Mouse (Mus musculus) forebrain, embryonic 13.5 days (tissue): ENCODE measurements around the gene Nav2. TPM values are rescaled to one million over a fixed set of nuclear protein-coding genes. Genes with fewer than 3 reads are reported as not detected.

Experiments used
- ATAC-seq: fragments of 200-750 bp; cut with Nextera tagmentation; 2 replicates; pipeline ENCODE4 v1.8.0; 2017
- H3K27ac ChIP-seq: fragments of 300-500 bp; sonication (generic); 2 replicates; pipeline ENCODE4 v1.5.1; 2015; ENCODE audit warnings: inconsistent platforms, mild to moderate bottlenecking, moderate library complexity
- H3K27me3 ChIP-seq: fragments of 300-500 bp; sonication (generic); 2 replicates; pipeline ENCODE4 v1.6.1; 2015; ENCODE audit warnings: mild to moderate bottlenecking, inconsistent platforms
- H3K36me3 ChIP-seq: fragments of 300-500 bp; sonication (generic); 2 replicates; pipeline ENCODE4 v1.6.1; 2015; ENCODE audit warnings: mild to moderate bottlenecking, inconsistent platforms; ENCODE audit not compliant: poor library complexity, severe bottlenecking
- H3K4me1 ChIP-seq: fragments of 300-500 bp; sonication (generic); 2 replicates; pipeline ENCODE4 v1.6.1; 2015; ENCODE audit warnings: inconsistent platforms
- H3K4me2 ChIP-seq: fragments of 300-500 bp; sonication (generic); 2 replicates; pipeline ENCODE4 v1.6.1; 2015; ENCODE audit warnings: inconsistent platforms, mild to moderate bottlenecking, moderate library complexity
- H3K4me3 ChIP-seq: fragments of 300-500 bp; sonication (generic); 2 replicates; pipeline ENCODE4 v1.5.1; 2015; ENCODE audit warnings: mild to moderate bottlenecking, inconsistent platforms
- H3K9ac ChIP-seq: fragments of 300-500 bp; sonication (generic); 2 replicates; pipeline ENCODE4 v1.6.1; 2015; ENCODE audit warnings: mild to moderate bottlenecking, inconsistent platforms
- H3K9me3 ChIP-seq: fragments of 300-500 bp; sonication (generic); replicated peaks from 2 replicates; pipeline ENCODE4 v1.6.1; 2016; ENCODE audit warnings: inconsistent platforms
- WGBS: fragments of 180-500 bp; shearing (Covaris S2); methylation state at CpG from one replicate; pipeline ENCODE4 v1.1.7; 2015; 5-methylcytosine and 5-hydroxymethylcytosine counted together
- polyA plus RNA-seq: library from polyadenylated mRNA; unstranded; fragments of >200 nt; fragmentation: Nextera tagmentation; extraction: Ambion mirVana; gene quantifications from 2 replicates; pipeline ENCODE4 v1.2.1, GENCODE M21; 2015

The Nav2 gene
- polyA plus RNA-seq, 1 experiment from 2014 or later: 11.2 TPM

DNA sequence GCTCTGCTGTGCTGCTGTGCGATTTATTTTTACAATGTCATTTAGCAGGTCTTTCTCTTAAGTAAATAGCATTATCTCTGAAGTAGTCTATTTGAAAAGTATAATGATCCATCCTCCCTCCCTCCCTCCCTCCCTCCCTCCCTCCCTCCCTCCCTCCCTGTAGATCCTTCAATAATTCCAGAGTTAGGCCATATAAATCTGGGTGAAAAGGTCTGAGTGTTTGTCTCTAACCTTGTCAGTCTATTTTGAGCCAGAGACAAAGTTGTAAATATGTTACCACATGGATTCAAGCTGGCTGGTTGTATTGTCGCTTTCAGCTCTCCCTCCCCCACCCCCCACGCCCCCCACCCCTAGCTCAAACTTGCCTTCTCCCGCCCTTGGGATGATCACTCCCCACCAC, 619.4 kb downstream of the Nav2 start:
- H3K27ac ChIP-seq: no peak overlapping the region
- WGBS: 15% methylated on average over 4 of the region's 4 CpGs
- H3K4me3 ChIP-seq: no peak overlapping the region
- H3K4me2 ChIP-seq: no peak overlapping the region
- H3K27me3 ChIP-seq: peaks cover 11% of the 10 kb centered on the region
- peaks cover 14% of the 10 kb centered on the region for H3K4me1 ChIP-seq
- H3K36me3 ChIP-seq: no peaks in the 10 kb centered on the region
- H3K9ac ChIP-seq: no peak overlapping the region
- no peaks in the 10 kb centered on the region for H3K9me3 ChIP-seq
- ATAC-seq: no peak

- no peak overlapping the region for H3K4me3 ChIP-seq
- no peak overlapping the region for H3K27ac ChIP-seq
- 52% methylated on average over 2 of the region's 2 CpGs for WGBS
- ATAC-seq: no peak
- H3K9me3 ChIP-seq: no peaks in the 10 kb centered on the region
- H3K4me2 ChIP-seq: no peak overlapping the region
- H3K9ac ChIP-seq: no peak overlapping the region
- peaks cover 6% of the 10 kb centered on the region; the same call in 1 of the 2 replicates for H3K4me1 ChIP-seq
- 0 out of 2 replicates have a peak, but pooled peaks cover 4% of the 10 kb centered on the region for H3K27me3 ChIP-seq
- H3K36me3 ChIP-seq: no peaks in the 10 kb centered on the region
Observed at GRCm38 (mm10) chr7:49529498-49529897, 621.0 kb downstream of the Nav2 start.

- H3K9ac ChIP-seq: no peak overlapping the region
- WGBS: 86% methylated on average over 8 of the region's 8 CpGs
Observed at GRCm38 (mm10) chr7:49533571-49533970, 625.1 kb downstream of the Nav2 start.

GRCm38 (mm10) chr7:49534208-49534607, 625.7 kb downstream of the Nav2 start:
- no peak for ATAC-seq
- H3K27ac ChIP-seq: no peak overlapping the region
- no peaks in the 10 kb centered on the region for H3K27me3 ChIP-seq
- no peaks in the 10 kb centered on the region for H3K9me3 ChIP-seq
- no peak overlapping the region for H3K4me2 ChIP-seq
- H3K9ac ChIP-seq: no peak overlapping the region
- H3K36me3 ChIP-seq: no peaks in the 10 kb centered on the region
- H3K4me1 ChIP-seq: no peaks in the 10 kb centered on the region
- 87% methylated on average over 6 of the region's 6 CpGs for WGBS
- no peak overlapping the region for H3K4me3 ChIP-seq

More at GRCm38 (mm10) chr7:49533571-49533970, 625.1 kb downstream of the Nav2 start:
- no peak overlapping the region for H3K27ac ChIP-seq
- no peaks in the 10 kb centered on the region for H3K36me3 ChIP-seq
- no peaks in the 10 kb centered on the region for H3K4me1 ChIP-seq
- H3K9me3 ChIP-seq: no peaks in the 10 kb centered on the region
- no peak overlapping the region for H3K4me2 ChIP-seq
- no peak for ATAC-seq
- no peak overlapping the region for H3K4me3 ChIP-seq
- H3K27me3 ChIP-seq: no peaks in the 10 kb centered on the region

GRCm38 (mm10) chr7:49538360-49538759, 629.8 kb downstream of the Nav2 start:
- H3K27ac ChIP-seq: no peak overlapping the region
- H3K36me3 ChIP-seq: no peaks in the 10 kb centered on the region
- no peak overlapping the region for H3K4me2 ChIP-seq
- H3K4me1 ChIP-seq: no peaks in the 10 kb centered on the region
- no peaks in the 10 kb centered on the region for H3K9me3 ChIP-seq
- 80% methylated on average over 5 of the region's 5 CpGs for WGBS
- ATAC-seq: no peak
- no peak overlapping the region for H3K4me3 ChIP-seq
- H3K27me3 ChIP-seq: no peaks in the 10 kb centered on the region
- no peak overlapping the region for H3K9ac ChIP-seq

DNA sequence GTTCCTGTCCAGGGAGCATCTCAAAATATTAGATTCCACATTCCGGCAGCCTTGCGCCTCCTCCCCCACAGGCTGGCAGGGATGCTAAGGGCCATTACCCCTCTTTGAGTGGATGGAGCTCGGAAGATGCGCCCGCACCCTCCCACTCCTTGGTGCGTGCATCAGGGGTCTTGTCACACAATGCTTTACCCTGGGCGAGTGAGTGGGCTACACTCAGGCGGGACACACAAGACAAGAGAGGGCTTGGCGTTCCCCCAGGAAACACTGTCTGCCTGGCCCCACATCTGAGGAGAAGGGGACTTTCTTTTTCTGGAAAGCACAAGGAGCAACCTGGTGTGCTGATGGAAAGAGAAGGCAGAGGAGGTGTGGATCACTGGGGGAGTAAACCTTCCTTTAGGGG, 631.7 kb downstream of the Nav2 start:
- H3K4me3 ChIP-seq: no peak overlapping the region
- no peak for ATAC-seq
- no peak overlapping the region for H3K27ac ChIP-seq
- no peaks in the 10 kb centered on the region for H3K36me3 ChIP-seq
- WGBS: 71% methylated on average over 9 of the region's 9 CpGs
- H3K9ac ChIP-seq: no peak overlapping the region
- H3K9me3 ChIP-seq: no peaks in the 10 kb centered on the region
- peaks cover 9% of the 10 kb centered on the region for H3K4me1 ChIP-seq
- no peak overlapping the region for H3K4me2 ChIP-seq
- no peaks in the 10 kb centered on the region for H3K27me3 ChIP-seq

- 88% methylated on average over 3 of the region's 3 CpGs for WGBS
- Histone ChIP-seq H3K9me3 (no peaks in the 10 kb centered on the region), H3K36me3 (no peaks in the 10 kb centered on the region), H3K4me2 (no peak overlapping the region), H3K4me1 (peaks cover 15% of the 10 kb centered on the region), H3K4me3 (no peak overlapping the region), H3K27ac (no peak overlapping the region), H3K9ac (no peak overlapping the region), H3K27me3 (no peaks in the 10 kb centered on the region)
- ATAC-seq: no peak
Observed at GRCm38 (mm10) chr7:49542135-49542534, 633.6 kb downstream of the Nav2 start.

- no peaks in the 10 kb centered on the region for H3K9me3 ChIP-seq
- peaks cover 15% of the 10 kb centered on the region for H3K4me1 ChIP-seq
- H3K9ac ChIP-seq: no peak overlapping the region
- H3K36me3 ChIP-seq: no peaks in the 10 kb centered on the region
- peak; percentile 51; the same call in 1 of the 2 replicates for ATAC-seq
- H3K4me3 ChIP-seq: no peak overlapping the region
- H3K27ac ChIP-seq: peak overlapping the region; percentile 11
- no peak overlapping the region for H3K4me2 ChIP-seq
- H3K27me3 ChIP-seq: no peaks in the 10 kb centered on the region
- 16% methylated on average over 11 of the region's 11 CpGs for WGBS
Observed at GRCm38 (mm10) chr7:49544775-49545705, 636.5 kb downstream of the Nav2 start.

DNA sequence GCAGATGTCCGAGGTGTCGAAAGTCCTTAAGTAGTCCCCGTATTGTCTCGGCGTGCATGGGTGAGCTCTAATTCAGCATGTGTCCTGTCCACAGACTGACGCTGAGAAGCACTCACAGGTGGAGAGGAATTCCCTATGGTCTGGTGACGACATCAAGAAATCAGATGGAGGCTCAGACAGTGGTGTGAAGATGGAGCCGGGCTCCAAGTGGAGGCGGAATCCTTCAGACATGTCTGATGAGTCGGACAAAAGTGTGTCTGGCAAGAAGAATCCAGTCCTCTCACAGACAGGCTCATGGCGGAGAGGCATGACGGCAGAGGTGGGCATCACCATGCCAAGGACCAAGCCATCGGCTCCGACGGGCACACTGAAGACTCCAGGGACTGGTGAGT, 637.2 kb downstream of the Nav2 start:
- Histone ChIP-seq H3K9ac (no peak overlapping the region), H3K36me3 (no peaks in the 10 kb centered on the region), H3K4me2 (no peak overlapping the region), H3K27ac (no peak overlapping the region), H3K4me1 (peaks cover 15% of the 10 kb centered on the region), H3K4me3 (no peak overlapping the region), H3K27me3 (no peaks in the 10 kb centered on the region), H3K9me3 (no peaks in the 10 kb centered on the region)
- WGBS: 69% methylated on average over 15 of the region's 15 CpGs
- ATAC-seq: no peak

DNA sequence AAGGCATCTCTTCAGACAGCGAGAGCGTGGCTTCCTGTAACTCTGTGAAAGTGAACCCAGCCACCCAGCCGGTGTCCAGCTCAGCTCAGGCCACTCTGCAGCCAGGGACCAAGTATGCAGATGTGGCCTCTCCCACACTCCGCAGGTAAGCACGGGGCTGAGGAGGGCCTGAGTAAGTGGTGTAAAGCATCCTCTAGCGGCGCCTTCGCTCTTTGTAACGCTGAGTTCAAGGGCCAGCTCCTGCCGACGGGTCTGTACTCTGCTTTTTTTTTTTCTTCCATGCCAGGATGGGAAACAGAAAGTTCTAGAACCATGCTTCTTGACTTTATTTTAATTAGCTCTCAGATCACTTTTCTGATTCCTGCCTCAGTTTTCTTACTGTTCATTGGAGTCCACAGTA, 639.9 kb downstream of the Nav2 start:
- Histone ChIP-seq H3K4me1 (peaks cover 15% of the 10 kb centered on the region), H3K27me3 (no peaks in the 10 kb centered on the region), H3K36me3 (no peaks in the 10 kb centered on the region), H3K27ac (no peak overlapping the region), H3K9me3 (no peaks in the 10 kb centered on the region), H3K9ac (no peak overlapping the region), H3K4me3 (no peak overlapping the region), H3K4me2 (no peak overlapping the region)
- 94% methylated on average over 11 of the region's 11 CpGs for WGBS
- ATAC-seq: no peak

DNA sequence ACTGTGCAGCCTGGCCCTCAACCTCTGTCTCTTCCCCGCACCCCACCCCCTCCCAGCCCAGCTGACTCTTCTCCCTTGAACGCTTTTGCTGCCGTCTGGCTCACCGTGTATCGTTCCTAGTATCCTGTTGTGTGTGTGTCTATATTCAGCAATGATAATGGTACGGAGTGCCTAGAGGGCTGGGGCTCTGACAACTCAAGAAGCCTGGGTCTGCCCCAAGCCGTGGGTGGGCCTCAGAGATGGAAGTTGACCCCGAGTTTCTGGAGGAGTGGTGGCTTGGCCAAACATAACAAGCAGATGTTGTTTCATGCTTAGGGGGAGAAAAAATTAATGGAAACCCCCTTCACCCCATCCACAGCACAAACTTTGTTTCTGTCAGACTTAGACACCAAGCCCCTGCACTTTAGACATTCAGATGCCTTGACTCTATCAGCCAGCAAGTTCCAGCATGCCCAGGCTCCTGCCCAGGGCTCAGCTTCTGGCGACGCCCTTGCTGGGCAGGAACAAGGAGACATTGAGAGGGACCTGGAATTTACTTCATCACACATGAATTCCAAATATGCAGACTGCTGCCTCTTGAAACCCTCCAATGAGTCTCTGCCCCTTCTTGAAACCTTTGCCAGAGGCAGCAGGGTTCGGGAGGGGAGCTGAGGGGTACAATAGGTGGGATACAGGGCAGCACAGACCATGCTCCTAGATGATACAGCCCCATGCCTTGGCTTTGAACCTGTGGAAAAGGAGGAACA, 644.9 kb downstream of the Nav2 start:
- H3K4me2 ChIP-seq: no peak overlapping the region
- no peaks in the 10 kb centered on the region for H3K36me3 ChIP-seq
- 64% methylated on average over 11 of the region's 11 CpGs for WGBS
- H3K9me3 ChIP-seq: no peaks in the 10 kb centered on the region
- H3K9ac ChIP-seq: no peak overlapping the region
- H3K4me3 ChIP-seq: no peak overlapping the region
- no peak overlapping the region for H3K27ac ChIP-seq
- H3K4me1 ChIP-seq: peaks cover 4% of the 10 kb centered on the region; the same call in 1 of the 2 replicates
- no peaks in the 10 kb centered on the region for H3K27me3 ChIP-seq
- no peak for ATAC-seq

- H3K4me2 ChIP-seq: no peak overlapping the region
- H3K27me3 ChIP-seq: no peaks in the 10 kb centered on the region
- H3K4me1 ChIP-seq: peaks cover 13% of the 10 kb centered on the region
- no peaks in the 10 kb centered on the region for H3K9me3 ChIP-seq
- H3K27ac ChIP-seq: no peak overlapping the region
- WGBS: 73% methylated on average over 12 of the region's 12 CpGs
- peak; percentile 16; the same call in 1 of the 2 replicates for ATAC-seq
- H3K4me3 ChIP-seq: no peak overlapping the region
- no peak overlapping the region for H3K9ac ChIP-seq
- no peaks in the 10 kb centered on the region for H3K36me3 ChIP-seq
Observed at GRCm38 (mm10) chr7:49558240-49558640, 649.7 kb downstream of the Nav2 start.
